Mouse (Mus musculus) C2C12 (cell line): ENCODE data around the gene Nckipsd.

Experiments used
- CEBPB ChIP-seq: IDR thresholded peaks from one replicate; pipeline ENCODE4 v1.6.1; 2011; ENCODE audit warnings: low read depth, mild to moderate bottlenecking, control low read depth, moderate library complexity
- CTCF ChIP-seq: IDR thresholded peaks from one replicate; pipeline ENCODE4 v1.5.1; 2011; ENCODE audit not compliant: control insufficient read depth, insufficient read depth, insufficient read length
- MAX ChIP-seq: IDR thresholded peaks from one replicate; pipeline ENCODE4 v1.6.1; 2011; ENCODE audit warnings: mild to moderate bottlenecking, control low read depth
- MYOD1 ChIP-seq: IDR thresholded peaks from one replicate; pipeline ENCODE4 v1.6.1; 2011; ENCODE audit warnings: low read depth; ENCODE audit not compliant: control insufficient read depth, insufficient read length
- MYOG ChIP-seq: IDR thresholded peaks from one replicate; pipeline ENCODE4 v1.6.1; 2011; ENCODE audit not compliant: control insufficient read depth, insufficient read length; ENCODE audit errors: extremely low read depth
- USF1 ChIP-seq: IDR thresholded peaks from one replicate; pipeline ENCODE4 v1.6.1; 2011; ENCODE audit warnings: low read depth, mild to moderate bottlenecking, control low read depth, moderate library complexity

- TF ChIP-seq CTCF (no peak), MAX (peak; percentile 11), MYOG (no peak), USF1 (peak; percentile 10), CEBPB (no peak), MYOD1 (no peak)
Observed at GRCm38 (mm10) chr9:108854241-108854696, 46.1 kb downstream of the Nckipsd start.
